Mouse (Mus musculus) brain, embryonic 14.5 days (tissue): ENCODE results near the gene Mgea5. TPM values are rescaled to one million over a fixed set of nuclear protein-coding genes. Genes with fewer than 3 reads are reported as not detected.
"Not testable (repeated sequence)": the region's sequence is repeated elsewhere in the genome, so short reads cannot be mapped to it uniquely, and the experiment has no call there.

Experiments
- DNase-seq: peaks from one replicate; pipeline ENCODE4 v3.0.0-alpha.2; 2011; ENCODE audit warnings: low read depth
- CTCF ChIP-seq: fragments of 200-500 bp; IDR thresholded peaks from 2 replicates; pipeline ENCODE4 v1.5.1; 2012; ENCODE audit warnings: inconsistent platforms, mild to moderate bottlenecking, moderate library complexity, borderline replicate concordance; ENCODE audit not compliant: insufficient read depth, insufficient read length; ENCODE audit errors: extremely low read depth
- POLR2A ChIP-seq: fragments of 200-500 bp; IDR thresholded peaks from 2 replicates; pipeline ENCODE4 v1.6.1; 2012; ENCODE audit warnings: mild to moderate bottlenecking, inconsistent platforms, borderline replicate concordance; ENCODE audit not compliant: poor library complexity, insufficient read depth, insufficient read length, severe bottlenecking; ENCODE audit errors: extremely low read depth
- polyA plus RNA-seq: library from polyadenylated mRNA; depleted of rRNA; stranded (reverse); fragments of >200 nt; gene quantifications from 2 replicates; pipeline ENCODE4 v1.2.3, GENCODE M21; 2012

Mgea5 gene
- polyA plus RNA-seq, 1 experiment: 156 TPM

GRCm38 (mm10) chr19:45813263-45813662 lies 29.6 kb upstream of the Mgea5 start:
- TF ChIP-seq POLR2A (no peak), CTCF (peak; percentile 89)
- peak; percentile 85 for DNase-seq

GRCm38 (mm10) chr19:45812673-45813252 lies 29.1 kb upstream of the Mgea5 start:
- DNase-seq: peak; percentile 79
- TF ChIP-seq CTCF (no peak), POLR2A (no peak)

GRCm38 (mm10) chr19:45812115-45812514 lies 28.5 kb upstream of the Mgea5 start:
- peak; percentile 50 for DNase-seq
- TF ChIP-seq CTCF (no peak), POLR2A (no peak)

- no peak for TF ChIP-seq CTCF
- no peak for TF ChIP-seq POLR2A
- DNase-seq: no peak
These were observed 27.5 kb upstream of the Mgea5 start for GRCm38 (mm10) chr19:45811028-45811674.

GRCm38 (mm10) chr19:45807732-45808131 lies 24.1 kb upstream of the Mgea5 start:
- no peak for DNase-seq

GRCm38 (mm10) chr19:45805817-45806216 lies 22.2 kb upstream of the Mgea5 start:
- not testable (repeated sequence) for DNase-seq

More at GRCm38 (mm10) chr19:45807732-45808131, 24.1 kb upstream of the Mgea5 start:
- TF ChIP-seq POLR2A (no peak), CTCF (no peak)

GRCm38 (mm10) chr19:45804593-45805368 lies 21.1 kb upstream of the Mgea5 start:
- DNase-seq: peak; percentile 53

GRCm38 (mm10) chr19:45803408-45803807 lies 19.8 kb upstream of the Mgea5 start:
- no peak for DNase-seq
- TF ChIP-seq POLR2A (no peak), CTCF (no peak)

More at GRCm38 (mm10) chr19:45804593-45805368, 21.1 kb upstream of the Mgea5 start:
- TF ChIP-seq CTCF (peak; percentile 83), POLR2A (no peak)

- TF ChIP-seq CTCF: no peak
- TF ChIP-seq POLR2A: no peak
- DNase-seq: no peak
These were observed 19.1 kb upstream of the Mgea5 start for GRCm38 (mm10) chr19:45802702-45803101.

- DNase-seq: no peak
- TF ChIP-seq CTCF: no peak
- TF ChIP-seq POLR2A: no peak
These were observed 13.2 kb upstream of the Mgea5 start for GRCm38 (mm10) chr19:45796879-45797278.

GRCm38 (mm10) chr19:45796061-45796556 lies 12.5 kb upstream of the Mgea5 start:
- TF ChIP-seq CTCF (no peak), POLR2A (no peak)
- DNase-seq: no peak

- TF ChIP-seq CTCF: no peak
- no peak for TF ChIP-seq POLR2A
- DNase-seq: no peak
These were observed 11.8 kb upstream of the Mgea5 start for GRCm38 (mm10) chr19:45795406-45795944.

GRCm38 (mm10) chr19:45794718-45795117 lies 11.1 kb upstream of the Mgea5 start:
- TF ChIP-seq POLR2A (no peak), CTCF (no peak)
- no peak for DNase-seq

- no peak for DNase-seq
- TF ChIP-seq CTCF (no peak), POLR2A (no peak)
These were observed 8.8 kb upstream of the Mgea5 start for GRCm38 (mm10) chr19:45792404-45792803.
